Mouse (Mus musculus) thymus, adult 2 months (tissue): ENCODE data around the gene Mt4.

Source experiments
- CTCF ChIP-seq: fragments of 200-500 bp; IDR thresholded peaks from 2 replicates; pipeline ENCODE4 v1.5.1; 2012; ENCODE audit warnings: mild to moderate bottlenecking, control low read depth, low read length, moderate library complexity, borderline replicate concordance; ENCODE audit not compliant: control insufficient read depth, poor library complexity, insufficient read depth; ENCODE audit errors: extremely low read depth
- POLR2A ChIP-seq: fragments of 200-500 bp; IDR thresholded peaks from 2 replicates; pipeline ENCODE4 v1.6.1; 2012; ENCODE audit warnings: mild to moderate bottlenecking, low read length, control low read depth, moderate library complexity; ENCODE audit not compliant: control insufficient read depth, poor library complexity, insufficient read depth; ENCODE audit errors: extremely low read depth

GRCm38 (mm10) chr8:94177716-94178390 is 40.9 kb downstream of the Mt4 start:
- no peak for TF ChIP-seq CTCF
- no peak for TF ChIP-seq POLR2A
